Mouse (Mus musculus) neural tube, embryonic 14.5 days (tissue): ENCODE results near the gene Abca1. TPM values are rescaled to one million over a fixed set of nuclear protein-coding genes. Genes with fewer than 3 reads are reported as not detected.

Source experiments
- ATAC-seq: fragments of 200-750 bp; cut with Nextera tagmentation; 2 replicates; pipeline ENCODE4 v1.8.0; 2017; ENCODE audit warnings: low read depth, mild to moderate bottlenecking, moderate TSS enrichment, moderate library complexity
- H3K27ac ChIP-seq: fragments of 300-500 bp; sonication (generic); 2 replicates; pipeline ENCODE4 v1.5.1; 2014; ENCODE audit warnings: low read depth, mild to moderate bottlenecking, control low read depth, low read length, moderate library complexity, mixed read lengths
- H3K27me3 ChIP-seq: fragments of 300-500 bp; sonication (generic); 2 replicates; pipeline ENCODE4 v1.6.1; 2014; ENCODE audit warnings: low read length; ENCODE audit not compliant: control insufficient read depth, insufficient read depth
- H3K36me3 ChIP-seq: fragments of 300-500 bp; sonication (generic); 2 replicates; pipeline ENCODE4 v1.6.1; 2014; ENCODE audit warnings: low read length, mixed read lengths; ENCODE audit not compliant: control insufficient read depth, insufficient read depth
- H3K4me1 ChIP-seq: fragments of 300-500 bp; sonication (generic); 2 replicates; pipeline ENCODE4 v1.6.1; 2014; ENCODE audit warnings: low read length; ENCODE audit not compliant: control insufficient read depth, insufficient read depth
- H3K4me2 ChIP-seq: fragments of 300-500 bp; sonication (generic); 2 replicates; pipeline ENCODE4 v1.6.1; 2014; ENCODE audit warnings: mild to moderate bottlenecking, low read depth, low read length, control low read depth
- H3K4me3 ChIP-seq: fragments of 300-500 bp; sonication (generic); 2 replicates; pipeline ENCODE4 v1.5.1; 2014; ENCODE audit warnings: low read depth, low read length, control low read depth, mixed read lengths
- H3K9ac ChIP-seq: fragments of 300-500 bp; sonication (generic); replicated peaks from 2 replicates; pipeline ENCODE4 v1.6.1; 2014; ENCODE audit warnings: low read depth, mild to moderate bottlenecking, control low read depth, low read length, mixed read lengths
- H3K9me3 ChIP-seq: fragments of 300-500 bp; sonication (generic); 2 replicates; pipeline ENCODE4 v1.6.1; 2016; ENCODE audit warnings: low read length; ENCODE audit not compliant: control insufficient read depth
- WGBS: fragments of 180-500 bp; shearing (Covaris S2); extraction: QIAGEN DNeasy Blood & Tissue Kit; methylation state at CpG from one replicate; pipeline ENCODE4 v1.1.7; 2014; 5-methylcytosine and 5-hydroxymethylcytosine counted together
- polyA plus RNA-seq: library from polyadenylated mRNA; unstranded; fragments of >200 nt; fragmentation: Nextera tagmentation; extraction: Ambion mirVana; gene quantifications from 2 replicates; pipeline ENCODE4 v1.2.1, GENCODE M21; 2014

Gene Abca1
- polyA plus RNA-seq = 11.3 and 21.4 TPM in 2 replicates

- peak; percentile 96 for ATAC-seq
- peak within 1 kb of the TSS; percentile 53 for H3K9ac ChIP-seq
- H3K36me3 ChIP-seq = no peaks in the 10 kb centered on the region
- WGBS = under 1% methylated on average over 37 of the region's 37 CpGs
- no peaks in the 10 kb centered on the region for H3K9me3 ChIP-seq
- 0 out of 2 replicates have a peak, but pooled peaks cover 2% of the 10 kb centered on the region for H3K27me3 ChIP-seq
- 0 out of 2 replicates have a peak, but pooled peaks cover 4% of the 10 kb centered on the region for H3K4me1 ChIP-seq
- peak within 1 kb of the TSS; percentile 61 for H3K4me3 ChIP-seq
- peak within 1 kb of the TSS; percentile 85 for H3K4me2 ChIP-seq
- H3K27ac ChIP-seq = peak within 1 kb of the TSS; percentile 60
These were observed at the start of gene Abca1 for GRCm38 (mm10) chr4:53159767-53160166. Gene Abca1 (minus strand): TSS chr4:53159895.

- no peak overlapping the region for H3K27ac ChIP-seq
- H3K4me1 ChIP-seq = no peaks in the 10 kb centered on the region
- no peaks in the 10 kb centered on the region for H3K36me3 ChIP-seq
- no peak overlapping the region for H3K4me2 ChIP-seq
- H3K9ac ChIP-seq = no peak overlapping the region
- H3K9me3 ChIP-seq = no peaks in the 10 kb centered on the region
- 62% methylated on average over 7 of the region's 7 CpGs for WGBS
- ATAC-seq = no peak
- H3K27me3 ChIP-seq = no peaks in the 10 kb centered on the region
- no peak overlapping the region for H3K4me3 ChIP-seq
These were observed 44.8 kb upstream of the Abca1 start for GRCm38 (mm10) chr4:53204482-53204881.

GRCm38 (mm10) chr4:53203595-53204400 is 44.1 kb upstream of the Abca1 start:
- H3K9me3 ChIP-seq = no peaks in the 10 kb centered on the region
- no peak overlapping the region for H3K4me3 ChIP-seq
- H3K4me2 ChIP-seq = no peak overlapping the region
- no peak overlapping the region for H3K9ac ChIP-seq
- no peak overlapping the region for H3K27ac ChIP-seq
- ATAC-seq = no peak
- H3K36me3 ChIP-seq = no peaks in the 10 kb centered on the region
- H3K4me1 ChIP-seq = no peaks in the 10 kb centered on the region
- no peaks in the 10 kb centered on the region for H3K27me3 ChIP-seq
- 67% methylated on average over 15 of the region's 15 CpGs for WGBS

DNA sequence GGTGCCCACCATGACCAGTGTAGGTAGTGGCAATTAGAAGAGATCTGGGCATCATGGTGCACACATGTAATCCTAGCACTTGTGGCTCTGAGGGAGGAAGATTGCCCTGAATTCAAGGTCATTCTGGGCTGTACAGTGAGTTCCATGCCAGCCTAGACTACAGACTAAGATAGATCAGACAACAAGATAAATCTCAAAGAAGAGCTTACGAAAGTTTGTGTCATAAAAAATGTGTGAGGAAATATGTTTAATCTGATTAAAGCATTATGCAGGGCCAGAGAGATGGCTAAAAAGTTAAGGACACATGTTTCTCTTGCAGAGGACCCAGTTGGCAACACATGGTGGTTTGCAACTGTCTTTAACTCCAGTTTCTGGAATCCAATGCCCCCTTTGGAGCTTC is 40.6 kb upstream of the Abca1 start:
- no peak overlapping the region for H3K27ac ChIP-seq
- H3K9ac ChIP-seq = no peak overlapping the region
- no peak overlapping the region for H3K4me2 ChIP-seq
- no peak overlapping the region for H3K4me3 ChIP-seq
- H3K9me3 ChIP-seq = no peaks in the 10 kb centered on the region
- no peaks in the 10 kb centered on the region for H3K27me3 ChIP-seq
- no peak for ATAC-seq
- H3K36me3 ChIP-seq = no peaks in the 10 kb centered on the region
- peaks cover 7% of the 10 kb centered on the region; the same call in 1 of the 2 replicates for H3K4me1 ChIP-seq
- 90% methylated on average over 1 of the region's 1 CpGs for WGBS

DNA sequence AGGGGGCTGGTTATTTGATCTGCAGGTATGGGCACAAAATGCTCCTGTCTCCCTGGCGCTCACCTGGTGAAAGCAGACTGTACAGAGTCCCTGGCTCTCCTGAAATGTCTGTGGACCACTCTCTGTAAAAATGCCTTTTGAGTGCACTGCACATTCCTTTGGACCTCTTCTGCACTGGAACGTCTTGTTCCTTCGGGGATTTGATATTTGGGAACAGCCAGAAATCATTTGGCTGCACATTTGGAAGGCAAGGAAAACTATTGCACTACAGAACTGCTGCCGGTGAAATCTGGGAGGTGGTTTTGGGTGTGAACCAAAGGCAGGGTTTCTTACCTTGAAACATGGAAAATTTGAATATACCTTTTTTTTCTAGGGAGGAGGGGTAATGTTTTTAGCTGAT is 38.1 kb upstream of the Abca1 start:
- no peak overlapping the region for H3K4me3 ChIP-seq
- 88% methylated on average over 4 of the region's 4 CpGs for WGBS
- H3K27ac ChIP-seq = no peak overlapping the region
- ATAC-seq = no peak
- H3K9me3 ChIP-seq = no peaks in the 10 kb centered on the region
- H3K4me2 ChIP-seq = no peak overlapping the region
- no peaks in the 10 kb centered on the region for H3K36me3 ChIP-seq
- peaks cover 7% of the 10 kb centered on the region; the same call in 1 of the 2 replicates for H3K4me1 ChIP-seq
- H3K9ac ChIP-seq = no peak overlapping the region
- no peaks in the 10 kb centered on the region for H3K27me3 ChIP-seq

DNA sequence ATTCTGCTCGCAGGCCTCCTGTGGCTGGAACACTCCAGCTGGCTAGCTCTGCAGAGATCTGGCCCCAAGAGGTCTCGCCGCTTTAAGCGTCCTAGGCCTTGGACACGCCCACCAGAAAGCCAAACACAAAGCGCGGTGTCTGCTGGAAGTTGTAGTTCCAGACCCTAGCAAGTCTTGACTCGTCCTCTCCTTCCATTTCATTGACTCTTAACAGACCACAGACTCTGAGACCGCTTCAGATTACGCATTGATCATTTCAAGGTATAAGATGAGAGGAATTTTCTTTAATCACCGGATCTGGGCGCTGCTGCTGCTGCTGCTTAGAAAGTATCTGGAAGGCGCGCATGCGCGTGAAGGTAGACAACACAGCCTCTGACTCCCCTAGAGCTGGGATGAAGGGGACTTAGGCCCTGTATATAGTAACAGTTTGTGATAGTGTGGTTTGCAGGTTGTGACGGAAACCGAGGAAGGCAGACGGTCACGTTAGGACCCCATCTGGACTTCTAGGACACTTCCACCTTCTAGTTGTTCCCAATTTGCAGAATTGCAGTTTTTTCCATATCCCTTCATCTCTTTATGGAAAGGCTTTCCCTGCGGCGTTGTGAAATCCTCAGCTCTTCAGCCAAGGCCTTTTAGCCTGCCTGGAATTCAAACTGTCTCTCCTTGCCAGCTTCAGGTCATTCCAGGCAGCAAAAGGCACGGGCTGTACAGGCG is 36.5 kb upstream of the Abca1 start:
- WGBS = 12% methylated on average over 24 of the region's 24 CpGs
- peak; percentile 98 for ATAC-seq
- H3K9me3 ChIP-seq = no peaks in the 10 kb centered on the region

GRCm38 (mm10) chr4:53187071-53187470 is 27.4 kb upstream of the Abca1 start:
- H3K9me3 ChIP-seq = no peaks in the 10 kb centered on the region
- peak overlapping the region; percentile 41; the same call in 1 of the 2 replicates for H3K27ac ChIP-seq
- no peak overlapping the region for H3K4me3 ChIP-seq
- ATAC-seq = no peak
- no peaks in the 10 kb centered on the region for H3K4me1 ChIP-seq
- no peaks in the 10 kb centered on the region for H3K27me3 ChIP-seq
- no peaks in the 10 kb centered on the region for H3K36me3 ChIP-seq
- no peak overlapping the region for H3K9ac ChIP-seq
- 31% methylated on average over 4 of the region's 4 CpGs for WGBS
- no peak overlapping the region for H3K4me2 ChIP-seq

More for the DNA sequence above, 36.5 kb upstream of the Abca1 start:
- Histone ChIP-seq H3K27me3 (no peaks in the 10 kb centered on the region), H3K36me3 (no peaks in the 10 kb centered on the region), H3K4me1 (peaks cover 7% of the 10 kb centered on the region; the same call in 1 of the 2 replicates), H3K4me2 (peak overlapping the region; percentile 44), H3K27ac (peak overlapping the region; percentile 68), H3K9ac (peak overlapping the region; percentile 16; the same call in 1 of the 2 replicates), H3K4me3 (peak overlapping the region; percentile 39)

GRCm38 (mm10) chr4:53186573-53186972 is 26.9 kb upstream of the Abca1 start:
- H3K36me3 ChIP-seq = no peaks in the 10 kb centered on the region
- WGBS = 65% methylated on average over 4 of the region's 4 CpGs
- H3K27ac ChIP-seq = peak overlapping the region; percentile 41; the same call in 1 of the 2 replicates
- H3K4me1 ChIP-seq = no peaks in the 10 kb centered on the region
- no peaks in the 10 kb centered on the region for H3K27me3 ChIP-seq
- H3K4me3 ChIP-seq = no peak overlapping the region
- H3K9me3 ChIP-seq = no peaks in the 10 kb centered on the region
- no peak overlapping the region for H3K9ac ChIP-seq
- no peak for ATAC-seq
- H3K4me2 ChIP-seq = no peak overlapping the region

DNA sequence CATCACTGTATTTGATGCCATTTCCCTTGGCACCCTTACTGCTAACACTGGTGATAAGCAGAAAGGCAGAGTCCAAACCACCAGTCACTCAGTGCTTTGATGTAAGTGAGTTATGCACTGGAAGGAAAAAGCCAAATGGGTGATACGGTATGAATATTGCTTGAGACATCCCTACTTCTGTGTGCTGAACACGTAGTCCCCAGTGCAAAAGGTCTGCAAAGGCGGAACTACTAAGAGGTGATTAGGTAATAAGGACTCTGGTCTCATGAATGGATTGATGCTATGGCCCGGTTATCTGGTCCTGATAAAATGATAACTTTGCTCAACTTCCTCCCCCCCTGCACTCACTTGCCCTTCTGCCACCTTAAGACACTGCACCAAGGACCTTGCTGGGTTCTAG is 26.4 kb upstream of the Abca1 start:
- Histone ChIP-seq H3K36me3 (no peaks in the 10 kb centered on the region), H3K4me3 (no peak overlapping the region), H3K9ac (no peak overlapping the region), H3K27me3 (no peaks in the 10 kb centered on the region), H3K4me1 (no peaks in the 10 kb centered on the region), H3K9me3 (no peaks in the 10 kb centered on the region), H3K27ac (no peak overlapping the region), H3K4me2 (no peak overlapping the region)
- WGBS = 93% methylated on average over 4 of the region's 4 CpGs
- no peak for ATAC-seq
